Mouse (Mus musculus) embryo, embryonic 11.5 days (tissue): ENCODE data around the gene Nrxn1.

Experiments
- DNase-seq: peaks from one replicate; pipeline ENCODE4 v3.0.0-alpha.2; 2012; ENCODE audit warnings: low read depth, low spot score

The Nrxn1 gene

GRCm38 (mm10) chr17:90088314-90088650 lies 1004.6 kb downstream of the Nrxn1 start:
- peak; percentile 54 for DNase-seq

- DNase-seq = no peak
These were observed 1005.1 kb downstream of the Nrxn1 start for GRCm38 (mm10) chr17:90087616-90088313.

DNA sequence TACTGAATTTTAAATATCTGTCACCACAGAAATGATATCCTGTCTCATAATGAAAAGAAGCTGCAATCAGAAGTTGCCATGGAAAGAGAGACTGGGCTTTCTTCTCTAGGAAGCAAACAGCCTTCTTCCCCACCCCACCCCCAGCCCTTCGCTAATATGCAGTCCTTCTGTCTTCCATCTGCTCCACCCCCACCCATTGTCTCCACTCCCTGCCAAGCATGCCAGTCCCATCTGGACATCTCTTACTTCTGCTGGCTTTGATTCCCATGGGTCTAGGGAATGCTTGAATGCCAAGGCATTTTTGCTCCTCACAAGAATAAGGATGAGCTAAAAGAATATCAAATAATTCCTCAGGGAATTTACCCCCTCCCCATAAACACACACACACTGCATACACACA lies 1006.0 kb downstream of the Nrxn1 start:
- no peak for DNase-seq

DNA sequence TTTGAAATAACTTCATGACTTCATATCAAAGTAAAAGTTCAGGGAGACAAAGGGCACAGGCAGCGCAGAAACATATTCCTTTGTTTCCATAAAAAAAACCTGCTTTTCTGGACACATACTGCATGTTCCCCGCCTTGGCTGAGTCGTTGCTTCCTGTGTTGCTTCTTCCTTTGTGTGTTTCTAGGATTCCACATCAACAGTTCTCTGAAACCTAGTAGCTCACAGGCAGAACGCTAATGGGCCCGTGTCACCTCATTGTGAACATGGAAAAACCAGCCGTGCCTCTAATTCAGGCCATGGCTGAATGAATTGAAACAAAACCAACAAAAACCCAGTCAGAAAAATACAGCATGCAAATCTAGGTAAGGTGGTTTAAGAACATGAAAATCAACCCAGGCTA lies 1013.9 kb downstream of the Nrxn1 start:
- no peak for DNase-seq

DNA sequence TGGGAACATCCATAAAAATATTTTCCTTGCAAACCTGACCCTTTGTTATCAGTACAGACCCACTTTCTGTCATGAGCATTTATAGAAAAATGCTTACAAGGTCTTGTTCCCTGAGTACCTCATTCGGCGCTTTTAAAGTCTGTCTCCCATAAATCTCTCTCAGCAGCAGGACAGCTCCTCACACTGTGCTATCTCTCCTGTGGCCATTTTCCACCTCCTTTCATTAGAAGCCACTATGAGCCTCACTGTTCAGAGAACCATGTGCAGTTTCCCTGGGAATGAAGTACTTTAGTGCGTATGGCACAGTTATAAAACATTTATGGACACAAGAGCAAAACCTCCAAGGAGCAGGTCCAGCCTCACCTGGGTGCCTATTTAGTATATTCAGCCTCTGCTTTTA lies 1014.4 kb downstream of the Nrxn1 start:
- DNase-seq = no peak

- no peak for DNase-seq
These were observed 1030.0 kb downstream of the Nrxn1 start for GRCm38 (mm10) chr17:90062866-90063265.

DNA sequence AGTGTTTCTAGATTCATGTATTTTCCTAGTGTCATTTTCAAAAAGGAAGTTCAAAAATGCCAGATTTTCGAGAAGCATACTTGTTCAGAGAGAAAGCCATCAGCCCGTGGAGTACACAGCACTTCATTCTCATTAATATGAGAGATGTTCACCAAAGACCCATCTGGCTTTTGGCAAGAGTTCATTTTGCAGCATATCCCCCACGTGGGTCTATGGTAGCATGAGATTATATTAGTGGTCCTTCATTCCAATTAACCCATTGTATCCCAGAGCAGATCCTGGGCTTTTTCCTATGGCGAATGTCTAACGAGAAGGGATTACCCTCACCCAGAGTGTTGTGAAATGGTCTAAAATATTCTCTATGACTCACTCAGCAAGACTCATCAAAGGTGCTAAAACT lies 1032.0 kb downstream of the Nrxn1 start:
- DNase-seq = no peak

DNA sequence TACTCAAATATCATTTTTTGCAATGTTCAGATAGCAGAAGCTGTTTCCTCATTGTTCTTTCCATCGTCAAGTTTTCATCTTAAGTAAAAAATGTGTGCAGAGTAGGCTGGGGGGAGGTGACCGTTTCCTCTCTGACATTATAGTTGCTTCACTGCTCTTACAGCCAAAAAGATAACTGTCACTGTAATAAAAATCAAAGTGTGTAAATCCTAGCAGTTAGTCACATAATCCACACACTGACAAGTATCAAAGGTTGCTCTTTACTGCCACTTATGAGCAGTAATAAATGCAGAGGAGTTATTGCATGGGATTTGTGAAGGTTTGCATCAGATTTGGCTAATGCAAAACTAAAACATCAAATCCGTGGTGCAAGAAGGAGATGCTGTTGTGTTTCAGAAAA lies 1032.7 kb downstream of the Nrxn1 start:
- no peak for DNase-seq

- DNase-seq = no peak
These were observed 1033.4 kb downstream of the Nrxn1 start for GRCm38 (mm10) chr17:90059320-90060111.

- no peak for DNase-seq
These were observed 1038.6 kb downstream of the Nrxn1 start for GRCm38 (mm10) chr17:90054312-90054711.

DNA sequence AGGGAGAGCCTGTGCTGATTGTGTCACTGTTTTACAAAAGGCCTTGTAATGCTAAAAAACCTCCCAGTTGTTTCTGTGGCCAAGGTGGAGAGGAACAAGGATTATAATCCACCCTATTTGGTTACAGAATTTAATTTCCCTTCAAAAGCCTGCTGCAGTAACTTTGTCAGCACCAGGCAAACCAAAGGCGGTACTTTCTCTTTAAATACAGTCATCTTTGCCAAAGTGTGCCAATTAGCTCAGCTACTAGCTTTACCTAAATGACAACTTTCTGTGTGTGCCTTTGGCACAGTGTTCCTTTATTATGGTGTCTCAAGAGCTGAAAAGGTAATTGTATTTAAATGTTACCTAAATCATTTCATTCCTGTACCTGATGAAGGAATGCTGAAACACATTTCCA lies 1053.6 kb downstream of the Nrxn1 start:
- no peak for DNase-seq

DNA sequence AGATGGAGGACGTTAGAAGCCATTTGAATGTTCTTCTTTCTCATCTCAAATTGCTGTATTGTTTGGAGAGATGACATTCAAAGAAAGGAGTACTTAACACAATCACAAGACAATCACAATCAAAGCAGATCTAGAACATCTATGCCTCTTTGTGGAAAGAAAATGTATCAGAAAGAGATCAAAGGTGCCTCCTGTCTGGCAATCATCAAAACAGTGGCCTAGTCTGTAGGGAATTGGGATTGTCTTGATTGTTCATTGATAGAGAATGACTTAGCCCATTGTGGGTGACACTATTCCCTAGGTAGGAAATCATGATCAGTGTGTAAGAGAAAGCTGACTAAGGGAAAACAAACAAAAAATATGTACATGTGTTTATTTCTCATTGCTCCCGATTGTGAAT lies 1060.5 kb downstream of the Nrxn1 start:
- DNase-seq = no peak

GRCm38 (mm10) chr17:90016636-90017035 lies 1076.2 kb downstream of the Nrxn1 start:
- no peak for DNase-seq

- DNase-seq = no peak
These were observed 1081.1 kb downstream of the Nrxn1 start for GRCm38 (mm10) chr17:90011761-90012160.

GRCm38 (mm10) chr17:90007438-90008109 lies 1085.3 kb downstream of the Nrxn1 start:
- no peak for DNase-seq

DNA sequence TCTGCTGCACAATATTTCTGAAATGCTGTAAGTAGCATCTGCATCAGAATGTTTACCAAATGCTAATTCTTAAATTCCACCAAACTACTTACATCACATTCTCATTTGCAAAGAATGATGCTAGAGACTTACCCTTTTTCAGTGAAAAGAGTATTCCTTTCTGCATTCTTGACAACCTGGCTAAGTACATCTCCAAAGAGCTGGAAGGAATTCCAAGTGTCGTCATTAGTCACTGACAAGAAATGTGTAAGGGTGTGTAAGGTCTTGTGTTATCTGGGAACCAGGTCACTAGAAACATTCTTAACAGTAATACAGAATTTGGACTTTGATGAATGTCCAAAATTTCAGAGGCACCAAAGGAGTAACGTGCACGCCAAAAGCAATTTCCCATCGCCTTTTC lies 1102.2 kb downstream of the Nrxn1 start:
- DNase-seq = no peak
